Mouse (Mus musculus) thymus, adult 2 months (tissue): ENCODE data around the gene Kdm5b.

Experiments used
- CTCF ChIP-seq: fragments of 200-500 bp; IDR thresholded peaks from 2 replicates; pipeline ENCODE4 v1.5.1; 2012; ENCODE audit warnings: mild to moderate bottlenecking, control low read depth, low read length, moderate library complexity, borderline replicate concordance; ENCODE audit not compliant: control insufficient read depth, poor library complexity, insufficient read depth; ENCODE audit errors: extremely low read depth
- POLR2A ChIP-seq: fragments of 200-500 bp; IDR thresholded peaks from 2 replicates; pipeline ENCODE4 v1.6.1; 2012; ENCODE audit warnings: mild to moderate bottlenecking, low read length, control low read depth, moderate library complexity; ENCODE audit not compliant: control insufficient read depth, poor library complexity, insufficient read depth; ENCODE audit errors: extremely low read depth

GRCm38 (mm10) chr1:134658841-134659240 is 98.9 kb downstream of the Kdm5b start:
- TF ChIP-seq CTCF (no peak), POLR2A (no peak)
